Mouse (Mus musculus) heart, embryonic 11.5 days (tissue): ENCODE measurements around the gene Tsx. TPM values are rescaled to one million over a fixed set of nuclear protein-coding genes. Genes with fewer than 3 reads are reported as not detected.
"Not testable (repeated sequence)": the region's sequence is repeated elsewhere in the genome, so short reads cannot be mapped to it uniquely, and the experiment has no call there.

ENCODE experiments used
- ATAC-seq: fragments of 200-750 bp; cut with Nextera tagmentation; replicated peaks from 2 replicates; pipeline ENCODE4 v1.8.0; 2017; ENCODE audit warnings: moderate library complexity; ENCODE audit not compliant: insufficient number of reproducible peaks, low FRiP score, low TSS enrichment
- H3K27ac ChIP-seq: fragments of 300-500 bp; sonication (generic); 2 replicates; pipeline ENCODE4 v1.5.1; 2014; ENCODE audit warnings: mild to moderate bottlenecking, low read depth, low read length
- H3K27me3 ChIP-seq: fragments of 300-500 bp; sonication (generic); 2 replicates; pipeline ENCODE4 v1.6.1; 2014; ENCODE audit warnings: mild to moderate bottlenecking, low read length, mixed read lengths; ENCODE audit not compliant: control insufficient read depth, insufficient read depth
- H3K36me3 ChIP-seq: fragments of 300-500 bp; sonication (generic); 2 replicates; pipeline ENCODE4 v1.6.1; 2014; ENCODE audit warnings: mild to moderate bottlenecking, low read length, moderate library complexity, mixed read lengths; ENCODE audit not compliant: control insufficient read depth, insufficient read depth
- H3K4me1 ChIP-seq: fragments of 300-500 bp; sonication (generic); 2 replicates; pipeline ENCODE4 v1.6.1; 2014; ENCODE audit warnings: low read length; ENCODE audit not compliant: control insufficient read depth, insufficient read depth
- H3K4me2 ChIP-seq: fragments of 300-500 bp; sonication (generic); 2 replicates; pipeline ENCODE4 v1.6.1; 2014; ENCODE audit warnings: mild to moderate bottlenecking, moderate library complexity
- H3K4me3 ChIP-seq: fragments of 300-500 bp; sonication (generic); 2 replicates; pipeline ENCODE4 v1.5.1; 2014; ENCODE audit warnings: low read depth, low read length
- H3K9ac ChIP-seq: fragments of 300-500 bp; sonication (generic); 2 replicates; pipeline ENCODE4 v1.6.1; 2014; ENCODE audit warnings: mild to moderate bottlenecking, low read depth, low read length, moderate library complexity
- H3K9me3 ChIP-seq: fragments of 300-500 bp; sonication (generic); replicated peaks from 2 replicates; pipeline ENCODE4 v1.6.1; 2016; ENCODE audit warnings: low read length; ENCODE audit not compliant: control insufficient read depth
- WGBS: fragments of 180-500 bp; shearing (Covaris S2); extraction: QIAGEN DNeasy Blood & Tissue Kit; methylation state at CpG from one replicate; pipeline ENCODE4 v1.1.7; 2014; ENCODE audit not compliant: insufficient replicate concordance; 5-methylcytosine and 5-hydroxymethylcytosine counted together
- polyA plus RNA-seq: library from polyadenylated mRNA; unstranded; fragments of >200 nt; fragmentation: Nextera tagmentation; extraction: Ambion mirVana; gene quantifications from 2 replicates; pipeline ENCODE4 v1.2.1, GENCODE M21; 2014

The Tsx gene
- polyA plus RNA-seq, 1 experiment from 2014 or later = 0.27 TPM

- Histone ChIP-seq H3K9me3 (no peaks in the 10 kb centered on the region), H3K9ac (no peak overlapping the region), H3K36me3 (no peaks in the 10 kb centered on the region), H3K4me1 (no peaks in the 10 kb centered on the region), H3K27ac (no peak overlapping the region), H3K4me3 (no peak overlapping the region), H3K4me2 (no peak overlapping the region), H3K27me3 (peaks cover 24% of the 10 kb centered on the region)
- 0 out of 2 replicates have a peak, but pooled peaks have one; percentile 74 for ATAC-seq
- 39% methylated on average over 10 of the region's 13 CpGs for WGBS
Observed at GRCm38 (mm10) chrX:103405021-103405420, 9.2 kb upstream of the Tsx start.

DNA sequence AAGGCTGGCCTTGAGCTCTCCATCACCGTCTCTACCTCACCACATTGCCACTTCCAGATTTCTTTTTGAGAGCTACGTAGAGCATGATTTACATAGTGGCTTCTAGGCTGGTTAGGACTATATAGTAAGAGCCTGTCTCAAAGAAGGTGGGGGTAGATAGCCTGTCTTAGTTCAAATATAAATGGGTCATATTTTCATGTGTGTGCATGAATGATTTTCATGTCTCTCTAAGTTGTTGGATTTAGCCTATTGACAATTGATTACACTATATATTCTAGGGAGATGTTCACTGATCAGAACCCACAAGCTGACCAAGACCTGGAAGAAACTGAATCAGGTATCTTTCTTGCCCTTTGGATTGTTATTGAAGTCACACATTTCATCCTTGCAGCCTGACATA is 7.4 kb downstream of the Tsx start, which contains the start of gene Gm26992:
TSS of gene Gm26992 (plus strand) at position 301 of the 400 bp plus-strand sequence.
- Histone ChIP-seq H3K27ac (no peak within 1 kb of the TSS), H3K9me3 (no peaks in the 10 kb centered on the region), H3K36me3 (no peaks in the 10 kb centered on the region), H3K4me2 (no peak within 1 kb of the TSS), H3K4me3 (no peak within 1 kb of the TSS), H3K4me1 (no peaks in the 10 kb centered on the region), H3K9ac (no peak within 1 kb of the TSS), H3K27me3 (peaks cover 33% of the 10 kb centered on the region)
- no peak for ATAC-seq
- WGBS = 74% methylated on average over 2 of the region's 2 CpGs

DNA sequence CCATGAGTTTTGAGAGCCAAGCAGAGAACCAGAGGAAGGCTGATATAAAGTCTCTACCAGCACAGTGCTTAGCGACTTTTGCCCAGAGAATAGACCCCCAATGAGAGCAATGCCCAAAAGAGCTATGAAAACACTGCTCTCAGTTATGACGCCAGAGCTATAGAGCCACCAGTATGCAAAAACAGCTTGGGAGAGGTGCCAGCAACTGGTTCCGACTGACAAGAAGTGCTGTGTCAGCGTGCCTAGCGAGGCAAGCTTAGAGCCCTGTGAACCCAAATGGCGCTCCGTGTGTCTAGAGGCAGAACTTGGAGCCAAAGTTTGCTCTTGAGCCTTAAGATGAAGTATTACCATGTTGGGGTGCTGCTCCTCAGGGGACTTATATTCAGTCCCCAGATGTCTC is 13.4 kb downstream of the Tsx start:
- H3K36me3 ChIP-seq = no peaks in the 10 kb centered on the region
- 69% methylated on average over 7 of the region's 7 CpGs for WGBS
- ATAC-seq = no peak

GRCm38 (mm10) chrX:103432293-103432692 is 18.0 kb downstream of the Tsx start:
- 67% methylated on average over 7 of the region's 7 CpGs for WGBS
- Histone ChIP-seq H3K27me3 (peaks cover 28% of the 10 kb centered on the region), H3K4me3 (no peak overlapping the region), H3K36me3 (no peaks in the 10 kb centered on the region), H3K27ac (no peak overlapping the region), H3K9ac (no peak overlapping the region), H3K9me3 (no peaks in the 10 kb centered on the region), H3K4me2 (no peak overlapping the region), H3K4me1 (no peaks in the 10 kb centered on the region)
- no peak for ATAC-seq

More for the DNA sequence above, 13.4 kb downstream of the Tsx start:
- H3K4me3 ChIP-seq = no peak overlapping the region
- H3K4me1 ChIP-seq = no peaks in the 10 kb centered on the region
- no peak overlapping the region for H3K4me2 ChIP-seq
- H3K9ac ChIP-seq = no peak overlapping the region
- peaks cover 24% of the 10 kb centered on the region for H3K27me3 ChIP-seq
- H3K27ac ChIP-seq = no peak overlapping the region
- H3K9me3 ChIP-seq = no peaks in the 10 kb centered on the region

DNA sequence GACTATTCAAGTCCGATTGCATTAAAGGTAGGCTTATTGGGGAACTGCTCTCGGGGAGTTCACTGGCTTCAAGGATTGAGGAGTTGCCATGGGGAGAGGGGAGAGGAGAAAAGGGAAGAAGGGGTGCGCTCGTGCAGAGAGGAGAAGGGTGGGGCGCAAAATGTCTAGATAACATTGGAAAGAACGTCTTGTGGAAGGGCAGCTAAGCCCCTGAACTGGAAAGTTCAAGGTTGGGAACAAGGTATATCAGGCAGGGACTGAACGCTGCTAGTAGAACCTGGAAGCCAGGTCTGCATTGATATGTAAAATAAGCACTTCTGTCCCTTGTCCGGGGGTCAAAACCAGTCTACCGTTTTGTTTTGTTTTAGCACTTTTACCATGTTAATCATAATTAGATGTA is 23.8 kb downstream of the Tsx start:
- 15% methylated on average over 9 of the region's 9 CpGs for WGBS
- H3K27me3 ChIP-seq = peaks cover 37% of the 10 kb centered on the region

GRCm38 (mm10) chrX:103440803-103441202 is 26.5 kb downstream of the Tsx start:
- Histone ChIP-seq H3K9me3 (no peaks in the 10 kb centered on the region), H3K27ac (no peak overlapping the region), H3K4me2 (no peak overlapping the region), H3K27me3 (peaks cover 36% of the 10 kb centered on the region), H3K4me1 (no peaks in the 10 kb centered on the region), H3K9ac (no peak overlapping the region), H3K36me3 (no peaks in the 10 kb centered on the region), H3K4me3 (no peak overlapping the region)
- ATAC-seq = no peak
- WGBS = 4% methylated on average over 1 of the region's 1 CpGs

More for the DNA sequence above, 23.8 kb downstream of the Tsx start:
- Histone ChIP-seq H3K36me3 (no peaks in the 10 kb centered on the region), H3K4me3 (no peak overlapping the region), H3K9me3 (no peaks in the 10 kb centered on the region), H3K4me1 (no peaks in the 10 kb centered on the region), H3K27ac (no peak overlapping the region), H3K9ac (no peak overlapping the region), H3K4me2 (no peak overlapping the region)
- no peak for ATAC-seq

DNA sequence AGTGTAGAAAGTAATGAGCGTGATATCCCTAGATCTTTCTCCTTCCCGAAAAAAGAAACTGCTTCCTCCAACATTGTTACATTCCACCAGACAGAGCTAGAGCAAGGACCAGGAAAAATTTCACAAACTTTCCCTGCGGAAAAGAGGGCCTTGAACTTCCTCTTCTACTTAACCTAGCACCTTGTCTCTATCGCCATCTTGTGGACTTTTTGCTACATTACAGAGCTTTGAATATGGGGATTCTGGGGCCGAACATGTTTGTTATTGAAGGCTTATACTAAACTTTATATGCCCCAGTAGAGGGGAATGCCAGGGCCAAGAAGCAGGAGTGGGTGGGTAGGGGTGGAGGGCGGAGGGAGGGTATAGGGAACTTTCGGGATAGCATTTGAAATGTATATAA is 29.5 kb downstream of the Tsx start:
- H3K4me2 ChIP-seq = no peak overlapping the region
- no peaks in the 10 kb centered on the region for H3K9me3 ChIP-seq
- no peak overlapping the region for H3K27ac ChIP-seq
- no peak overlapping the region for H3K9ac ChIP-seq
- ATAC-seq = no peak
- no peaks in the 10 kb centered on the region for H3K36me3 ChIP-seq
- H3K4me3 ChIP-seq = no peak overlapping the region
- H3K4me1 ChIP-seq = no peaks in the 10 kb centered on the region
- peaks cover 43% of the 10 kb centered on the region for H3K27me3 ChIP-seq
- 32% methylated on average over 7 of the region's 7 CpGs for whole genome bisulfite sequencing

DNA sequence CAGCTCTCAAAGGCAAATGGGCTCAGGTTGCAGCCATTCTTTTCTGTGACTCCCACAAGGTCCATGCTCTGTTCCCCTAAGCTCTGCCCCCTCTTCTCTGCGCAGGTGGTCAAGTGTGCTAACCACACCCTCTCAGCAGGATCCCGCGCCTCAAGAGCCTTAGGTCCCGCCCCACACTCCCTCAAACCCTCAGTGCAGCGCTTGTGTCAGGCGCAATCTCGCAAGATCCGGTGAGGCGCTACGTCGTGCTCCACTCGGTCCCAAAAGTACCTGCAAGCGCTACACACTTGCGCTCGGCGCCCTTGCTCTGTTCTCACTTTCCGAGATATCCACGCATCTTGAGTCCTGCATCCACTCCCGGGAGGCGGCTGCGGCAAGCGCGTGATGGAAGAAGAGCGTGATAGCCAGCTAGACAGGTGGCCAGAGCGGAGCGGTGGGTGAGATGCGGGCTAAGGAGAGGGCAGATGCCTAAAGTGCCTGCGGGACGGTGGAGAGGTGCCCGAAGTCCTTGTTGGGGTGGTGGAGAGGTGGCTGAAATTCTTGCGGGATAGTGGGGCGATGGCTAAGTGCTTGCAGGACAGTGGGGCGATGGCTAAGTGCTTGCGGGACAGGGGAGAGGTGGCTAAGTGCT is 33.4 kb downstream of the Tsx start:
- Histone ChIP-seq H3K36me3 (no peaks in the 10 kb centered on the region), H3K9ac (peak overlapping the region; percentile 34; the same call in 1 of the 2 replicates), H3K27me3 (peaks cover 34% of the 10 kb centered on the region), H3K4me1 (no peaks in the 10 kb centered on the region), H3K4me2 (peak overlapping the region; percentile 69), H3K9me3 (no peaks in the 10 kb centered on the region), H3K27ac (no peak overlapping the region), H3K4me3 (peak overlapping the region; percentile 40)
- 9% methylated on average over 34 of the region's 34 CpGs for WGBS
- ATAC-seq = no peak

GRCm38 (mm10) chrX:103448429-103448828 is 34.2 kb downstream of the Tsx start:
- 36% methylated on average over 10 of the region's 13 CpGs for WGBS
- H3K9me3 ChIP-seq, H3K36me3 ChIP-seq, H3K9ac ChIP-seq, H3K4me1 ChIP-seq, H3K27ac ChIP-seq, ATAC-seq: not testable (repeated sequence)
- Histone ChIP-seq H3K27me3 (peaks cover 28% of the 10 kb centered on the region), H3K4me3 (peak overlapping the region; percentile 40; the same call in 1 of the 2 replicates), H3K4me2 (peak overlapping the region; percentile 69)
